Mouse (Mus musculus): Measurements from ENCODE around the gene Nckap5. TPM values are rescaled to one million over a fixed set of nuclear protein-coding genes. Genes with fewer than 3 reads are reported as not detected.

The Nckap5 gene
- total RNA-seq, 4 experiments from 2014 or later = 8.9 to 14.5 (median 11.7) TPM

- DNase-seq (ENCODE audit: low spot score in 2 of 2) = no peak
These were observed 65.0 kb downstream of the Nckap5 start for GRCm38 (mm10) chr1:126765506-126766170.

DNA sequence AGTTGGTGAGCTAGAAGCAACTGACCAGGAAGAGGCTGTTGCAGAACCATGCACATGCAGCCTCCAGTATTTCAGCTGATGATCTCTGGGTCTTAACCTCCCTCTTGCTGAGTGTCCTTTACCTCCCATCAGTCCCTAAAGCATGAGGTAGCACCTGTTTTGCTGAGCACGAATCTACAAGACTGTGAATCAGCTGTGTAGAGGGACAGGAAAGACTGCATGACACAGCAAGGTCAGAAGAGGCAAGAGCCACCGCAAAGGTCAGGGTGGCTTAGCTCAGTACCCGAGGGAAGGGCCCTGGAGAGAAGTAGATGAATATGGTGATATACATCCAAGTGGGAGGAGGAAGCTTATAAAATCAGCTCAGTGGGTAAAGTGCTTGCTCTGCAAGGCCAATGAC, 66.4 kb downstream of the Nckap5 start:
- DNase-seq (ENCODE audit: low spot score in 2 of 2) = no peak

GRCm38 (mm10) chr1:126763192-126763591, 67.4 kb downstream of the Nckap5 start:
- no peak for DNase-seq (ENCODE audit: low spot score in 2 of 2)

DNA sequence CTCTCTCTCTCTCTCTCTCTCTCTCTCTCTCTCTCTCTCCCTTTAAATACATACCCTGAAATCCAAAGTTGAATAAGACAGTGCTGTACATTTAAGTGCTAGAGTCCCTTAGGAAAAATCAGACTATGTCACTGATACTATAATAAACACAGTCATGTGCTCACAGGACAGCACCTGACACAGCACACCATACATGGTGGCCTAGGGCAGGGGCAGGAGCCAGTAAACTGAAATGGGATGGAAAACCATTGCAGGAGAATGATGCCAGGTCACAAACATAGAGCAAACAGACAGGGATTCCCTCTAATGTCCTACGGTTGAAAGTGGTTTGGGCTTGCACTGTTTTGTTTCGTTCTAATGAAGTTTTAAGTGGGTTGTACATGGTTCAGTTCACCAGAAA, 70.2 kb downstream of the Nckap5 start:
- DNase-seq (ENCODE audit: low spot score in 2 of 2) = no peak

GRCm38 (mm10) chr1:126755682-126756081, 74.9 kb downstream of the Nckap5 start:
- DNase-seq (ENCODE audit: low spot score in 2 of 2) = no peak

DNA sequence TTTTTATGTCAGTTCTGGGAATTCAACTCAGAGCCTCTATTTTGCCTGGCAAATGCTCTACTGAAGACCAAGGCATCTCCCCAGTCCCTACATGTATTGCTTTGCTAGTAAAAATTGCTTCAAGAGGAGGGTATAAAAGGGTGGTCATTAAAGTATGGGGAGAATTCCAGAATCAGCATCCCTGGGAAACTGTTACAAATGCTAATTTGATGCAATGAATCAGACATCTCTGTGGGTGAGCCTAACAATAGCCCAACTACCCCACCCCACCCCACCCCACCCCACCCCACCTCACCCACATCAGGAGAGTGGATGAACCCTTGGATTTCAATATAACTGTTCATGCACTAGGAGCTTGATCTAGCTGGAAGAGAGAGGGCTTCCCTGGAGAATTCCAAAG, 77.0 kb downstream of the Nckap5 start:
- no peak for DNase-seq (ENCODE audit: low spot score in 2 of 2)

- DNase-seq (ENCODE audit: low spot score in 2 of 2) = no peak
These were observed 78.2 kb downstream of the Nckap5 start for GRCm38 (mm10) chr1:126752247-126753037.

GRCm38 (mm10) chr1:126751137-126751536, 79.5 kb downstream of the Nckap5 start:
- no peak for DNase-seq (ENCODE audit: low spot score in 2 of 2)

- DNase-seq (ENCODE audit: low spot score in 2 of 2) = no peak
These were observed 80.4 kb downstream of the Nckap5 start for GRCm38 (mm10) chr1:126750156-126750555.

- no peak for DNase-seq (ENCODE audit: low spot score in 2 of 2)
These were observed 82.7 kb downstream of the Nckap5 start for GRCm38 (mm10) chr1:126747914-126748313.

DNA sequence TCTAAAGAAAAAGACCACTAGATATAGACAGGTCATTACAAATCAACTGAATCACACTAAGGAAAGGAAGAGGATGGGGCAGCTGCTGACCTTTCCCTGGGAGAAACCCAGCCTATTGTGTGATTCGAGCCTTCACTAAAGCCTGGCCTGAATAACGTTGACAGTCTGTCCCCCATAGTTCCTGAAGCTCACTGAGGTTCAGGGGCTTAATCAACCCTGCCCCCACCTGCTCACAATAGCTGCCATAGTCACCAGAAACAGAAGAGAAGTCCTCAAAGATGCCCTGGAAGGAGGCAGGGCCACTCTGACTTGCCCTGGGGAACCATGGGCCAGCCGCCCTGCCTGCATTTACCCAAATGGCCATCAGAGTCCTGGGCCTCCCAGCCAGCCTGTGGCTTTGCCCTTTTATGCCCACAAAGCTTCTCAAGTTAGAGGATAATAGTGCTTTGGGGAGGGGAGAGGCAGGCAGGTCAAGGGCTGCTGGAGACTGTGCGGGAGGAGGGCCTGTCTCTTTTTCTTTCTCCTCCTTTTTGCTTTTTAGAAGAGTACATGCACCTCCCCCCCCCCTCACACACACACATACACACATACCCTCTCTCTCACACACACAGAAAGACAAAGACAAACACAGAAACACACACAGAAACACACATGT, 85.0 kb downstream of the Nckap5 start:
- no peak for DNase-seq (ENCODE audit: low spot score in 2 of 2)

DNA sequence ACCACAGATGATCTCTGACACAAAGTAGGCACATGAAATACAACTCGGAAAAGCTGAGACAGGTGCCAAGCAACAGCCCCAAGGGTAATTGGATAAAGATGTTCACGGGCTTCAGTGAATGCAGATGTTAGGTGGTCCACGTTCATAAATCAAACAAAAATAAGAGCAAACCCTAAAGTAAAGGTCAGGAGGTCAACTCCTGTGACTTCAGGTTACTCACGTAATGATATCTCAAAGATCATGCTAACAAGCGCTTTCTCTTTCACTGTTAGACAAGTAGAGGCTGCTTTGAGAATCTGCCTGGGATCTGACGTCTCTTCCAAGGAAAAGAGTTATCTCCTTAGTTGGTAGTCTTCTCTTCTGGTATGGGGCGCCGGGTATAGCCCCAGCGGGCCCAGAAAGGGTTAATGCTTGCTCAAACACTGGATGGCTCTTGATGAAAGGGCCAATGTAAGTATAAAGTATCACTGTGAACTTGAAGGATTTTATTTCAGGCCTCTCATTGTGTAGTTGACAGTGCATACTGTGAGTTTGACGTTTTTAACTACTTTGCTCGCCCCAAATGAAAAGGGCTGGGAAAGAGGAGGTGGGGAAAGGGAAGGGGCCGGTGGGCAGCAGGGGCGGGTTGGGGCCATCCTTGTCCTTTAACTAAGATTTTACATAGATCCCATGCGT, 85.8 kb downstream of the Nckap5 start:
- no peak for DNase-seq (ENCODE audit: low spot score in 2 of 2)

- no peak for DNase-seq (ENCODE audit: low spot score in 2 of 2)
These were observed 92.3 kb downstream of the Nckap5 start for GRCm38 (mm10) chr1:126738291-126738640.

DNA sequence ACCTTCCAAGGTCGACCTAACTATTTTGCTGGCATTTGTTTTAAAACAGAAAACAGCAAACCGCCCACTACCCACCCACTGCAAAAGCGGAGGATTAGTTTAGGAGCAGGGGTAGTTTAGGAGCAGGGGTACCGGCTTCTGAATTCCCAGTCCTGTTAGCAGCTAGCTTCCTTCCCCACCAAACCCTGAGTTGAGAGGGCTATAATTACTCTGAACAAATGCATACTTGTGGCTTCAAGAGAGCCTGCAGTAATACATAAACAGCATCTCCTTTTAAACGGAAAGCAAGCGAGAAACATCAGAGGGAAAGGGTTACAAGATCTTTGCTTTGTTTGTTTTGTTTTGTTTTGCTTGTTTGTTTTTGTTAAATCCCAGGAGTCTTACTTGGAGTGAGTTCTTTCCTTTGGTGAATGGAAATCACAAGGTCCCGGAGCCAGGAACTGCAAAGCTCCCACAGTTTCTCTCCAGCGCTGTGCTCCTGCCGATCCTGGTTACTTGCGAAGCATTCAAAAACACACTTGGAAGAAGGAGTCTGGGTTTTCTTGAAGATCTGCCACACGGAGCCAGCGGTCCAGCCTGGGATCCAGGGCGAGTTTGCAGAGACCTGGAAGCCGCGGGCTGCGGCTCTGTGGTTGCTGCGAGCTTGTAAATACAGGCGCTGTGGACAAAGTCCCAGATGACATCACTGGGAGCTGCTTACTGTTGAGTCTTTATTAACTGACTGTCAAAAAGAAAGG, 92.9 kb downstream of the Nckap5 start:
- DNase-seq (ENCODE audit: low spot score in 2 of 2) = peak; percentile 28 to 48

- DNase-seq (ENCODE audit: low spot score in 2 of 2) = no peak
These were observed 98.9 kb downstream of the Nckap5 start for GRCm38 (mm10) chr1:126731691-126732090.

GRCm38 (mm10) chr1:126726400-126727055, 104.1 kb downstream of the Nckap5 start:
- peak in 1 of 2 experiments; percentile 23 for DNase-seq (ENCODE audit: low spot score in 2 of 2)

- DNase-seq (ENCODE audit: low spot score in 2 of 2) = no peak
These were observed 104.8 kb downstream of the Nckap5 start for GRCm38 (mm10) chr1:126725628-126726367.

DNA sequence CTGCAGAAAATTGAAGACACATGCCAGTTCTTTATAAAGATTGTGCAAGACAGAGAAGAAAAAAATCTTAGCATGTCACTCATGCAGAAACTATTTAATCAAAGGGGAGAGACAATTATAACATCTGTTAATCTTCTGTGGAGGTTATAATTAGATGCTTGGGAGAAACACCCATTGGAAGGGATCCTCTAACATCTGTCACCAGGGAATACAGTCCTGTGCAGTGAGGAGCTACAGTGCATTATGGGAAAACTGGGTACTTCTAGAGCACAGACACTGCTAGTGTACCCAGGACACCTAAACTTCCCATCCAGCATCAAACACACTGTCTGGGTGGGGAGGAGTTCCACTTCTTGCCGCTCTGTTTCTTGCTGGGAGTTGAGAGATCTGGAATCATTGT, 108.7 kb downstream of the Nckap5 start:
- DNase-seq (ENCODE audit: low spot score in 2 of 2) = no peak

GRCm38 (mm10) chr1:126719733-126720348, 110.8 kb downstream of the Nckap5 start:
- DNase-seq (ENCODE audit: low spot score in 2 of 2) = no peak

Measured in layer of hippocampus, adult 8-10 months (tissue).